Comparison of ENCODE assay signal across 28 mouse cellular contexts in genomic region chr8:79692531-79692930, GRCm38 (mm10).
"Had no signal": no experiment of that assay in that cellular context is flagged by ENCODE, and none has a peak within 500 bp of the region (broad histone marks: within the 10 kb centered on the region; RNA-seq: fewer than 3 reads in every experiment).

No protein-coding gene starts in this region.

- ATAC-seq: hindbrain, embryonic 16.5 days; inflammation-experienced regulatory T-cells, adult 6 months; intestine, embryonic 15.5 days; liver, embryonic 12.5 days had no signal

- H3K9ac ChIP-seq: heart, embryonic 12.5 days; hindbrain, embryonic 12.5 days; hindbrain, embryonic 14.5 days; intestine, embryonic 15.5 days; kidney, embryonic 15.5 days; limb, embryonic 13.5 days; limb, embryonic 15.5 days; liver, embryonic 12.5 days; liver, embryonic 14.5 days had no signal

- DNase-seq: gastrocnemius, adult 2 months; gastrocnemius, postnatal 10 days; gastrocnemius, postnatal 25 days; heart, adult 18-20 months; heart, postnatal 10 days; heart, postnatal 4 days; kidney, adult 11 months; kidney, adult 2 months; kidney, adult 9 months; kidney, postnatal 14 days; kidney, postnatal 36 days; layer of hippocampus, adult 9-11 months; layer of hippocampus, postnatal 36 days; left cerebral cortex, postnatal 4 days had no signal

- H3K27me3 ChIP-seq: heart, embryonic 12.5 days; hindbrain, embryonic 12.5 days; intestine, embryonic 15.5 days; kidney, embryonic 15.5 days; limb, embryonic 13.5 days; limb, embryonic 15.5 days; liver, embryonic 12.5 days had no signal

- H3K4me1 ChIP-seq: heart, embryonic 10.5 days; heart, embryonic 12.5 days; hindbrain, embryonic 10.5 days; hindbrain, embryonic 12.5 days; intestine, embryonic 15.5 days; kidney, embryonic 15.5 days; limb, embryonic 13.5 days; limb, embryonic 15.5 days; liver, embryonic 12.5 days had no signal

- H3K4me2 ChIP-seq: heart, embryonic 12.5 days; hindbrain, embryonic 12.5 days; hindbrain, embryonic 14.5 days; intestine, embryonic 15.5 days; kidney, embryonic 15.5 days; limb, embryonic 13.5 days; limb, embryonic 15.5 days; liver, embryonic 12.5 days had no signal

- H3K4me3 ChIP-seq: gastrocnemius, adult 2 months; heart, embryonic 10.5 days; heart, embryonic 12.5 days; hindbrain, embryonic 10.5 days; hindbrain, embryonic 12.5 days; intestine, embryonic 15.5 days; kidney, embryonic 15.5 days; limb, embryonic 13.5 days; limb, embryonic 15.5 days; liver, embryonic 12.5 days had no signal

- H3K9me3 ChIP-seq: heart, embryonic 10.5 days; heart, embryonic 12.5 days; hindbrain, embryonic 10.5 days; hindbrain, embryonic 12.5 days; intestine, embryonic 15.5 days; kidney, embryonic 15.5 days; limb, embryonic 13.5 days; limb, embryonic 15.5 days; liver, embryonic 12.5 days had no signal

- H3K27ac ChIP-seq: gastrocnemius, adult 2 months; heart, embryonic 10.5 days; hindbrain, embryonic 10.5 days; hindbrain, embryonic 12.5 days; hindbrain, embryonic 14.5 days; intestine, embryonic 15.5 days; kidney, embryonic 15.5 days; kidney, postnatal 0 days; limb, embryonic 13.5 days; limb, embryonic 15.5 days; liver, embryonic 12.5 days; liver, embryonic 14.5 days had no signal
